Mouse (Mus musculus) left cerebral cortex, adult 9 months (tissue): ENCODE measurements around the gene Gm9195.

Experiments used
- DNase-seq, 2 experiments: peaks; one replicate each; pipeline ENCODE4 v3.0.0; 2022; ENCODE audit warnings: low spot score in 2 of 2

Gm9195 gene

DNA sequence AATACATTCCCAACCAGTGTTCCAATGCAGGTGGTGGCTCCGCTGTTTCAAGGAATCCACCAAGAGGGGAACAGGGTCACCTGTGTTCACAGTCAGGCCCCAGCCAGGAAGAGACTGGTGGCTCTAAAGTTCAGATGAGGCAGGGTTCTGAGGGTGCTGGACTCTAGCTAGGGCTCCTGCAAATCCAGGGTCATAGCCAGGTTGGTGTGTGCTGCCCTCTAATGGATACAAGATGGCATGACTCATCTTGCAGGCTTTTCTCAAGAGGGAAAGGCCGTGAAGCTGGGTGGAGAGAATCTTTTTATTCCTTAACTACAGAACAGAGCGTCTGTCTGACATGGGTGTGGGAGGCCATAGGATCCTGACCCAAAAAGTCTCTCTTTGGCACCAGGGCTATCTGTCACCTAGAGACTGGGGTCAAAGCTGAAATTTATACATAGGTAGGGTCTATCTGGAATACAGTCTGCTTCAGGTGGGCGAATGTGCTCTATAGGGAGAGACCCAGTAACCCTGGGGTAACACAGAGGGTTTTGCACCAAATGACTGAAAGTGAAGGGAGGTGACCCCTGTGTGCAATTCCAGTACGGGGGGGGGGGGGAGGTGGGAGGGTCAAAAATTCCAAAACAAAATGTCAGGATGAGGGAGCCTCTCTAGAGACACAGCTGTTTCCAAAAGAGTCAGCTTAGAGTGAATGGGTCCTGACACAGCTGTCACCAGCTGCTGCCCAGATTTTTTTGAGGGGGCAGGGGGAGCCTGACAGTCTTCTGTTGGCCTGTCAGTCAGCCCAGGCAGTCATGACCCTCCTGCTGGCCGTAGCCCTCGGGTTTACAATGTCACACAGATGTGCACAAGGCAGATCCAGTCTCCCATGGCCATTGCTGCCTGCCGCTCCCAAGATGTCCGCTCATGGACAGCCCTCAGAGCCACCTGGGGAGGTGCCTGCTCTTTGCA lies 44.2 kb downstream of the Gm9195 start:
- peak in 1 of 2 experiments; percentile 18 for DNase-seq

- no peak for DNase-seq
These were observed 48.7 kb downstream of the Gm9195 start for GRCm38 (mm10) chr14:72442936-72443335.

GRCm38 (mm10) chr14:72440929-72441328 lies 50.7 kb downstream of the Gm9195 start:
- no peak for DNase-seq

DNA sequence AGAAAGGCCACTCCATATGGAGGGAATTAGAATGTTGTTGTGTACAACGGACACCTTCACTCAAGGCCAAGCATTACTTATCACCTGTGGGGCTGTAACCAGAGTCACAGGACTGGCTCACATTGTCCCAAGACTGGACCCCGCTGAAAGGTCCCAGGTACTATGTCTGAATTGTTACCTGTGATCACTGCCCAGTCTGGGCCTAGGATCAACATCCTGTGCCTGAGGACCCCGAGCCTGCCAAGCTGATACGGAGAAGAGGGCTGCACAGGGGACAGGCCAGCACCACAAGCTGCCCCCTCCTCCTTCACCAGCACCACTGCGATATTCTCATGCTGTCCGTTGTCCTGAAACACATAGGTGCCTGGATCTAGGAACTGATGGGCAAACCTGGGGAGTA lies 51.2 kb downstream of the Gm9195 start:
- no peak for DNase-seq

DNA sequence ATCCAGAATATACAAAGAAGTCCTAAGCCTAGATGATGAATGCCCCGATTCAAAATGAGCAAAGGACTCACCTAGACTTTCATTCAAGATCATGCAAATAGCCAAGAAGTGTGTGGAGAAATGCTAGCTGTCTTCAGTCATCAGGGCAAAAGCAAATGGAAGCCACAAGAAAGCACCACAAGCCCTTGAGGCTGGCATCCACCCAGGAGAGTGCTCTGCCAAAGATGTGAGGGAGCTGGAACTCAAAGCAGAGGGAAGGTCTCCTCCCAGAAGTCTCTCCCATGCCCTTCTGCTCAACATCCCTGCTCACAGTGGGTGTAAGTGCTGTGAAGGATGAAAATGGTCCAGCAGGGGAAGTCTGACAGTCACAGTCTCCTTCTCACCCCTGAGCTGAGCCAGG lies 52.7 kb downstream of the Gm9195 start:
- no peak for DNase-seq

- no peak for DNase-seq
These were observed 101.9 kb downstream of the Gm9195 start for GRCm38 (mm10) chr14:72389696-72390095.

DNA sequence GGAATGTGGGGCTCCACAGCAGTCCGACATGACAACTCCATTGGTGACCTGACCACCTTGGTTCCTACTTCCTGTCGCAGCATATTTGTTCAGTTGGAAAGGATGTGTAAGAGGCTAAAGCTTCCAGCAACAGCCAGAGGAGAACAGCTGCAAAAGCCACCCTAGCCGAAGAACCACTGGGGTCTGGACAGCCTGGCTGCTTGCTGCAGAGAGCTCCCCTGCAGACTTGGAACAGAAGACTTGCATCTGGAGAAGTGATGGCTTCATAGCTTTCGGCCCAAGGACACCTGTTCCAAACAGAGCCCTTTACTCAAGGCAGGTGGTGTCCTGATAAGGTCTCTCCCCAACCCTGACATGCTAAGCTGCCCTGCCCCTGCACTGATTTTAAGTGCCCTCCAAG lies 102.3 kb downstream of the Gm9195 start:
- no peak for DNase-seq

- peak in 1 of 2 experiments; percentile 16 for DNase-seq
These were observed 114.4 kb downstream of the Gm9195 start for GRCm38 (mm10) chr14:72377224-72377623.
